Mouse (Mus musculus): ENCODE data around the gene Borcs6.
A peak's percentile ranks its signal among the peaks of the same experiment; 100 is the strongest.

Borcs6 gene

DNA sequence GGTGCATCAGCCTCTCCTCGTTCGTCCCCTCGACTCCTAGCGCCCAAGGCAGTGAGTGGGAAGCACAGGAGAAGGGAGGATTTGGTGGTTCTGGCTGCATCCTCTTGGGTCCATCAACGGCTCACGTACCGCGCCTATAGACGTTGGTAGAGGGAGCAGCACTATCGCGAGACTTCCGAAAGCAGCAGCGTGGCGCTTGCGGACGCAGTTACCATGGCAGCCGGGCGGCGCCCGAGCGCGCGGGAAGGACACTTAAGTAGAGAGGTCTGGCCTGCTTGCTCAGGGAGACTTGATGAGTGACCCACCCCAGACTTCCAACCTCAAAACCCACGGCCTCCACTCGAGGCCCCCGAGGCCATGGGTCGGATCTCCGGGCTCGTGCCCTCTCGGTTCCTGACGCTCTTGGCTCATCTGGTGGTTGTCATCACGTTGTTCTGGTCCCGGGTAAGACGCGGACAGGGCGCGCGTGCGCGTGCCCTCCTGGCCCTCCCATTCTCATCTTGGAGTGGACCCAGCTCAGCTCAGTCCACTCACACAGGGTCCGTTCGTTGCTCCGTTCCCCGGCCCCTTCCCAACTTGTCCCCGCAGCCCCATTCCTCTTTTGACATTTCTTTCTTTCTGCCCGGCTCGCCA is 11.2 kb downstream of the Borcs6 start, which contains the start of gene Tmem107:
Gene Tmem107 (plus strand): TSS at position 217 of the 633 bp plus-strand sequence.
- peak; percentile 84 to 89 for DNase-seq (ENCODE audit: low read depth in 2 of 2, low spot score in 2 of 2)

DNA sequence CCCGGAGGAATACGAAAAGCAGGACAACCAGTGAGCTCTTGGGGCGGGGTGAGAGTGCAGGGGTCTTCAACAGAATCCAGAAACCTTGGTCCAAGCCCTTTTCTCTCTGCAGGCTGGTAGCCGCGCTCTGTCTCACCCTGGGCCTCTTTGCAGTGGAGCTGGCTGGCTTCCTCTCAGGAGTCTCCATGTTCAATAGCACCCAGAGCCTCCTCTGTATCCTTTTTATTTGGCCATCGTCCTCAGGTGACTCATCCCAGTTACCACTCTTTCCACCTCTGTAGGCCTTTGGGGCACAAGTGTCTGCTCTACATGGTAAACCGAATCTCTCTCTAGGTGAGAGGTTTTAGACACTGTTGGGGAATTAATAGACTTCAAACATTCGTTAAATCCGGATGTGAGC is 11.7 kb downstream of the Borcs6 start:
- DNase-seq (ENCODE audit: low read depth in 2 of 2, low spot score in 2 of 2), result no peak

DNA sequence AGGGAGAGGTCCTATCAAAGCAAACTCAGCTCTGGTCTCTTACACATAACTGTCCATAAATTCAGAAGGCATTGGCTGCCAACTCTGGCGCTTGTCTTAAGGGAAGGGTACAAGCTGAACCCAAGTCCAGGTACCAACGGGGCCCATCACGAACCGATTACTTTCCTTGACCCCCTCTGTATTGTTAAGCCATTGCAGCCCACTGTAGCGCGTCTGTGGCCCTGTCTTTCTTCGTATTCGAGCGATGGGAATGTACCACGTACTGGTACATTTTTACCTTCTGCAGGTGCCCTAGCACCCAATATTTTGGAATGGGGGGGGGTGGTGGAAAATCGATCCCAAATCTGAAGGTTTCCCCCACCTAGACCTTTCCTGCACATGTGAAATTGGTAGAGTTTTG is 12.7 kb downstream of the Borcs6 start:
- DNase-seq (ENCODE audit: low read depth in 2 of 2, low spot score in 2 of 2), result no peak

DNA sequence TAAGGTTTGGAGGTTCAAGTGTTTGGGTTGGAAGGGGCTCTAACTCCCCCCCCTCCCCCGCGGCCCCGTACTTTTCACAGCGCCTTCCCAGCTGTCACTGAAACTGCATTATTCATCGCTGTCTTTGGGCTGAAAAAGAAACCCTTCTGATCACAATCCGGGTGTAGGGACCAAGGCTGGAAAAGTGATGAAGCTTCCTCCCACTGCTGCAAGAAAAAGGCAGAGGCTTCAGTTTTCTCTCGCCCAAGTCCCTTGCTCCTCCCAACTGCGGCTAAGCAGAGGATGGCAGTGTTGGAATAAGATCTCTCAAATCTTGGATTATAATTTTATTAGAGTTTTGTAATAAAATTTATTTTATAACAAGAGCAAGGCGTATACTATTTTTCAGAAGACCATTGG is 13.1 kb downstream of the Borcs6 start:
- no peak for DNase-seq (ENCODE audit: low read depth in 2 of 2, low spot score in 2 of 2)

DNA sequence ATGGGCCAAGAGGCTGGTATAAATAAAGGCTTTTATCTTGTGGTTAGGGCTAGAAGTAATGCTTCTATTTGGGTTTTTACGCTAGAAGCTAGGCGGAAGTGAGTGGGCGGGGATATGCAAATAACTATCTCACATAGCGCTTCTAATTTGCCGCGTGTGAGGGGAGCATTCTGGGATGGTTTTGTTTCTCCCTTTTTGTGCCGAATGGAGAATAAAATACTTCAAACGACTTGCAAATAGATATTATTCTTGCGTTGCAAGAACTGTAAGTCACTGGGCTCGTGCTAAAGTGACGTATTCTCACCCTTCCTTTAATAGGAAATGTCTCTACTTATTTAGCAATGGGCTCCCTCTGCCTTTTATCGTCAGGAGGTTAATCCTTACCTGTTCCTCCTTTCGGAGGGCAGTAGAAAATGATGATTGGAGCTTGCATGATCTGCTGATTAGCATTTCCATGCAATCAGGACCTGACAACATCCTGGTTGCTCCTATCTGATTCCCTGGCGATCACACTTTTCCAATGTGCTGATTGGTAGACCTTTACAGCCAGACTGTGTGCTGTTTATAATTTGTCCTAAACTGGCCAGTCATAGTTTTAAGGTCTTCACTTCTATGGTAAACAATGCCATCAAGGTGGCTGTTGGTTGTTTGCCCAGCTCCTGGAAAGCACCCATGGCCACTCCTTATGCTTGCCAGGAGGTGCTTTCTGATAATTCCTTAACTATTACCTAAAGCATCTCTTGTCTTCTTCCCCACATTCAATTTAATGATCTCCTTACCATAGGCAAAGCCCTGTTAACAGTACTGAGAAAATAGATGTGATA is 13.8 kb downstream of the Borcs6 start:
- peak; percentile 89 to 91 for DNase-seq (ENCODE audit: low read depth in 2 of 2, low spot score in 2 of 2)

DNA sequence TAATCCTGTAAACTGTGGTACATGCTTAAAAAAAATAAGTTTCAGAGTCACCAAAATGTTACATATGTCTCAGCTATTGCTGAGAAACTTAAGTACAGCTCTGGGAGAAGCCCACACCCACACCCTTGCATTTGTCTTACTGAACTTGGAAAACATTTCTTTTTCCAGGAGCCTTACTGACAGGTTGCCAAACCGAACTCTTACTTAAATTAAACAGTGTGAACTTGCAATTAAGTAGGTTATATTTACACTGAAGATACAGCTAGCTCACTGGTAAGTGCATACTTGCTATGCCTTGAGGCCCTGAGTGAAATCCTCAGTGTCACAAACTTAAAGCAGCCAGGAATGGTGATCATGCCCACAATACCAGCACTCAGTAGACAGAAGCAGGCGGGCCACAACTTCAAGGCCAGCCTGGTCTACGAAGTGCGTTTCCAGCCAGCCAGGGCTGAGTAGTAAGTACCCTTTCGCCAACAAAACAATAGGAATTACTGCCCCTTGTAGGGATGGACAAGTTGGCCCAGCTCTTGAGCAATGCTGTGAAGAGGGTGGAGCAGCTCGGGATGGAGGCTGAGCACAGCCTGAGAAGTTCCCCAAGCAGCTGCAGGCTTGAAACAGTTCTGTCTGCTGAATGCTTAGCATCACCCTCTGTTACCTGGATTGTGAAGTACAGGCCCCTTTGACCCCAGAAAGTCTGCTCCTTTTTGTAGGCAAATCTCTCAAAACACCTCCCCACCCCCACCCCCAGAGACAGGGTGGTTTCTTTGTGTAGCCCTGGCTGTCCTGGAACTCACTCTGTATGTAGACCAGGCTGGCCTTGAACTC is 14.6 kb downstream of the Borcs6 start:
- no peak for DNase-seq (ENCODE audit: low read depth in 2 of 2, low spot score in 2 of 2)

DNA sequence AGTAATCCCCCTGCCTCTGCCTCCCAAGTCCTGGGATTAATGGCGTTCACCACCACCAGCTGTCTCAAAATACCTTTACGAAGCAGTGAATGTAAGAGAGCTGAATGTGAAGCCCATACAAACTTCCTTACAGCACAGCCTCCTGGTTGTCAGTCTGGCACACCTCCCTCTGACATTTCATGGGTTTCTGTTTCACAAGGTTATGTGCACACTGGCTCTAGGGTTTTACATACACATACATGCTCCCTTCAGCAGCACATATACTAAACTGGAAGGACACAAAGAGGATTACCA is 15.2 kb downstream of the Borcs6 start:
- DNase-seq (ENCODE audit: low read depth in 2 of 2, low spot score in 2 of 2), result no peak

DNA sequence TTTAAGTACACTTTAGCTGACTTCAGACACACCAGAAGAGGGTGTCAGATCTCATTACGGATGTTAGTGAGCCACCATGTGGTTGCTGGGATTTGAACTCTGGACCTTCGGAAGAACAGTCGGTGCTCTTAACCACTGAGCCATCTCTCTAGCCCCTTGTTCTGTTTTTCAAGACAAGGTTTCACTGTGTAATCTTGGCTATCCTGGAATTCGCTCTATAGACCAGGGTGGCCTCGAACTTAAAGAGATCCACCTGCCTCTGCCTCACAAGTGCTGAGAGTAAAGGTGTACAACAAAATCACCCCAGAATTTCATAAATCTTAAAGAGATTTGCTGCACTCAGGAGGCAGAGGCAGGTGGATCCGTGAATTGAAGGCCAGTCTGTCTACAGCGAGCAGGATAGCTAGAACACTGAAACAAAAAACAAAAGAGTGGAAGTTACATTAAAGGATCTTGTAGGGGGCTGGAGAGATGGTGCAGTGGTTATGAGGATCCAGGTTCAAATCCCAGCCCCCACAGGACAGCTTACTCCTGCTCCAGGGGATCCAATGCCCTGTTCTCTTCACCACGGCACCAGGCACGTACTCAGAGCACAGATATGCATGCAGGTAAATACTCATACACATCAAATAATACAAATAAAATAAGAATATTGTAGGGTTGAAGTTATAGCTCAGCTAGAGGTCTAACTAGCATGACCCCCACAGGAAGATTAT is 16.4 kb downstream of the Borcs6 start:
- no peak for DNase-seq (ENCODE audit: low read depth in 2 of 2, low spot score in 2 of 2)

DNA sequence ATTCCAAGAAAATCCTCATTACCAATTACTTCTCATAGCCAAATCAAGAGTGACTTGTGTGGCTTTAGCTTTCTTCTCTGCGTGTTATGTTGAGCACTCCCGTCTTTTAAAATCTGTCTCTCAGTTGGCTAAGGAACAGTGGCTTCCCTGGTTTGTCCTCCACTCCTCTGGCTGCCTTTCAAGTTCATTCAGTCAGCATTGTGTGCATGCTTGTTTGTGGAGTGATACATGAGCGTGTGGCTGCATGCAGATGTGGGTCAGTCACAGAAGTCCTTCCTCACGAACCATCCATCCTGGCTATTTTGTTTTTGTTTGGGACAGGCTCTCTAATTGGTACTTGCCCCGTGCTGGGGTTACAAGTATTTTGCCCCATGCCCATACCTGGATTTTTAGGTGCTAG is 17.1 kb downstream of the Borcs6 start:
- DNase-seq (ENCODE audit: low read depth in 2 of 2, low spot score in 2 of 2), result no peak

DNA sequence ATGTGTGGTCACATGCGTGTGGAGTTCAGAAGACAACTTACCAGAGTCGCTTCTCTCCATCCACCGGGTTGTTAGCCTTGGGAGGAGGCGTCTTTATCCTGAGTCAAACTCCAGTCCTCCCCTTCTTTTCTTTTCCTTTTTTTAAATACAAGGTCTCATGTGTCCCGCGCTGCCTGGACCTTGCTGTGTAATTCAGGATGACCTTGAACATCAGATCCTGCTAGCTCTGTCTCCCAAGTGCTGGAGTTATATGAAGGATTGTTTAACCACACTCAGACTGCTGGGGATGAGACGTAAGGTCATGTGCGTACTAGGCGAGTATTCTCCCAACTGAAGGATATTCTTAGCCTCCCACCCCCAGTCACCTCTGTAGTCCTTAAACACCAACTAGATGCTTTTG is 17.8 kb downstream of the Borcs6 start:
- no peak for DNase-seq (ENCODE audit: low read depth in 2 of 2, low spot score in 2 of 2)

DNA sequence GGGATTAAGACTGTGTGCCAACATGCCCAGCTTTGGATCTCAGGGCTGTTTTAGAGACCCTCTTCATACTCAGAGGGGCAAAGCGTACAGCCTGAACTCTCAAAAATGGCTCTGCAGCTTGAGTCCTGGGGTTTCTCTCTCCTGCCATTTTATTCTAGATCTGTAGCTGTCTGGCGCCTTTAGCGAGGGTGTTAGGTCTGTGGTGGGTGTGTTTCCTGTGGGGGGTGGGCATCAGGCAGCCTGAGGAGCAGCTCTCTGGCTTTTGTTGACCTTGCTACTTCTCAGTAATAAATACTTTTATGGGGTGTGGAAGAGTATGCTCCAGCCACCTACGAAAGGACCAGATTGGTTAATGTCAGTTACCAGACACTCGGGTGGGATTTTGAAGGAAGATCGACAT is 18.5 kb downstream of the Borcs6 start:
- no peak for DNase-seq (ENCODE audit: low read depth in 2 of 2, low spot score in 2 of 2)

DNA sequence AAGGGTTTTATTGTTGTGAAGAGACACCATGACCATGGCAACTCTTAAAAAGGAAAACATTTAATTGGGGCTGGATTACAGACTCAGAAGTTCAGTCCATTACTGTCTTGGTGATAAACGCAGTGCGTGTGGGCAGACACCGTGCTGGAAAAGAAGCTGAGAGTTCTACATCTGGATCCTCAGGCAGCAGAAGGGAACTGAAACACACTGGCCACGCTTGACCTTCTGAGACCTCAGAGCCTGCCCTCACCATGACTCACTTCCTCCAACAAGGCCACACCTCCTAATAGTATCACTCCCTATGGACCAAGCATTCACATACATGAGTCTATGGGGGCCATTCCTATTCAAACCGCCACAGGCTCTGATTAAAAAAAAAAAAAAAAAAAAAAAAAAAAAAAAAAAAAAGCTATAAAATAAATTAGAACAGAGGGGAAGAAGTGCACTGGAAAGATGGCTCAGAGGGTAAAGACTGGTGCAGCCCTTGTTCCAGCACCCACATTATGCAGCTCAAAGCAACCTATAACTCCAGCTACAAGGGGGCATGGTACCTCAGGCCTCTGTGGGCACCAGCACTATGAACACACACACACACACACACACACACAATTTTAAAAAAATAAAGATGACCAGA is 19.4 kb downstream of the Borcs6 start:
- no peak for DNase-seq (ENCODE audit: low read depth in 2 of 2, low spot score in 2 of 2)

DNA sequence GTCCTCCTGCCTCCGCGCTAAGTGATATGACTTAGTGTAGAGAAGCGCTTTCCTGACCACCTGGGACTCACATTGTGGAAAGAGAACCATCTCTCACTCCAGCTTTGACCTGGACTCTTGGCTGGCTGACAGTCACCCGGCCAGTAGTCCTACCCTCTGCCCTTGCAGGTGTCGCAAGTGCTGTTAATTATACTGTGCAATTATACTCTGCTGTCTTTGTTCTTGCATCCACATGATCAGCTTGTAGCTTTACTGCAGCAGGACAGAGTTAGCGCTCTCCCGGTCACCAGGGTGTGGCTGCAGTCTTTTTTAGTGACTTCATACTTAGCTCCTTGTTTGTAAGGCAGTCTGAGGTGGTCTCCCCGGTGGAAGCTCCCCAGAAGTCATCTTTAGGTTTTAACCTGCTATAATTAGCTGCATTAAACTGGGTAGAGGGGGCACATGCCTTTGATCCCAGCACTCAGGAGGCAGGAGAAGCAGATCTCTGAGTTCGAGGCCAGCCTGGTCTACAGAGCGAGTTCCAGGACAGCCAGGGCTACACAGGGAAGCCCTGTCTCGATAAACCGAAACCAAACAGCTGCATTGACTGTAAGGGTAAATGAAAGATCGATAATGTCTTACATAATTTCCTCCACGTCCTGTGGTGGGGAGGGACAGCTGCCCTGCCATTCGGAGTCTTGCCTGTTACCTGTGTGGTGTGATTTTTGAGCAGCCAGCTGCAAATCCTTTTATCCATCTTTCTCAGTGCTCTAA is 20.8 kb downstream of the Borcs6 start:
- no peak for DNase-seq (ENCODE audit: low read depth in 2 of 2, low spot score in 2 of 2)

DNA sequence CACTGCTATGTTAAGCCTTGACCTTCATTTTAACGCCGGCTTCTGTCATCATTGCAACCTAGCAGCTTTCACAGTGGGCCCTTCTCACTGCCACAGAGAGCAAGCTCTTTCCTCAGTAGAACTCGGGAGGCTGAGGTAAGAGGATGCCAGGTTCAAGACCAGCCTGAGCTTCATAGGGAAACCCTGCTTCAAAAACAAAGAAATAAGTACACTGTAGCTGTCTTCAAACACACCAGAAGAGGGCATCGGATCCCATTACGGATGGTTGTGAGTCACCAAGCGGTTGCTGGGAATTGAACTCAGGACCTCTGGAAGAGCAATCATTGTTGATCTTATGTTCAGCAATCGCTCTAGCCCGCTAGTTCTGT is 21.3 kb downstream of the Borcs6 start:
- no peak for DNase-seq (ENCODE audit: low read depth in 2 of 2, low spot score in 2 of 2)

DNA sequence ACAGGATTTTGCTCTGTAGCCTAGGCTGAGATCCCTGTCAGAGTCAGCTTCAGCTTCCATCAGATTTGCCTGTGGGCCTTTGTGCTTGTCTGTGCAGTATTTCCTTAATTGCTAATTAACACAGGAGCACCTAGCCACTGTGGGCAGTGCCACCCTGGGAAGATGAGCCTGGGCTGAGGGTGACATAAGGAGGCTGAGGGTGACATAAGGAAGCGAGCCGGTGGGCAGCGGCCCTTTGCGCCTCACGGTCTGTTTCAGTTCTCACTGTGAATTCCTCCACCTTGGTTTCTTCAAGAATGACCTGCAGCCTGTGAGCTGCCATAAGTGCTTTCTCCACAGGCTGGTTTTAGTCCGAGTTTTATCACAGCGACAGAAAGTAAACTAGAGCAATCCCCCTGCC is 22.1 kb downstream of the Borcs6 start:
- no peak for DNase-seq (ENCODE audit: low read depth in 2 of 2, low spot score in 2 of 2)

DNA sequence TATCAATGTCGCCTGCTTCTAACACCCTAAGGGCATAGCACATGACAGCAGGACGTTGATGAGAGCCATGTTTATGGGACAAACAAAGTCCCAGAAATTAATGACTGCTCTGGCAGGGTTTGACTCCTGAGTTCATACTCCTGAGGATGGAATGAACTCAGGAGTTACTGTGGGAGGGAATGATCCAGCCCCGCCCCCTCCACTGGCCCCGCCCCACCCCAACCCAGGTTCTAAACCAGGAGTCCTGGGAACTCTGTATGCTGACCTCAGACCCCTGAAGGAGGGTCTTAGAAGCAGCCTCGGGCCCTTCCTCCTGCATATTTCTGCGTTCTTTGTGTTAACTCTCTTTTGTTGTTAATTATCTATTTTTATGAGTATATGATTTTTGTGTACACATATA is 26.1 kb downstream of the Borcs6 start:
- no peak for DNase-seq (ENCODE audit: low read depth in 2 of 2, low spot score in 2 of 2)

DNA sequence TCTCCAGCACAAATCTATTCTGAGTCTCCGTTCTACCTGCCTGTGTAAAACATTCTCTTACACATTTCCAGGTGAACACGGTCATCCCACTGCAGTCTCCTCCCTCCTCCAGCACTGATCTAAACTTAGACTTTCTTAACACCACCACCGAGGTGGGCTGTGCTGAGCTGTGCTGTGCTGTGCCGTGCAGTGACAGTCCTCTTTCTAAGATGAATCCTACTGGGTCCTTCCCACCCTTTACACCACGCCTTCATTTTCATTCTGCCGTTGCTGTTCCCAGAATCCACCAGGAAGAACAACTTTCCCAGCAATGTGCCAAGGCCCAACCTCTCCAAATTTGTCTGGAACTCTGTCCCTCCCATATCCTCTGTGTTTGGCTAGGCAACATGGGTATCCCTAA is 26.9 kb downstream of the Borcs6 start:
- no peak for DNase-seq (ENCODE audit: low read depth in 2 of 2, low spot score in 2 of 2)

DNA sequence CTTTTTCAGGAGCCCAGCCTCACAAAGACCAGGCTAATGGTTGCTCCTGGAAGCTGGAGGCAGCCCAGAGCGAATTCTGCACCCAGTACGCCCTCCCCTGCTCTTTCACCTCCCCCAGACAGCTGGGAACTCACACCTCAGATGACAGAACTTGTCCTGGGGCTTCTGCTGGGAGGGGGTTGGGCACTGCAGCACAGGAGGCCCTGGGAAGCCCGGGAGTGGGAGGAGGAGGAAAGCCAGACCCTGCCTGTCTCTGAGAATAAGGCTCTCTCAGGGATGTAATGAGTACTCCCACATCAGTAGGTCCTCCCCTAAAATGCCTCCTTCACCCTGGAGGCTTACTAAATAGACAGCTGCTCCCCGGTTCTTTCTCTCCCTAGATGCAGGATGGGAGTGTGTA is 27.6 kb downstream of the Borcs6 start:
- no peak for DNase-seq (ENCODE audit: low read depth in 2 of 2, low spot score in 2 of 2)

DNA sequence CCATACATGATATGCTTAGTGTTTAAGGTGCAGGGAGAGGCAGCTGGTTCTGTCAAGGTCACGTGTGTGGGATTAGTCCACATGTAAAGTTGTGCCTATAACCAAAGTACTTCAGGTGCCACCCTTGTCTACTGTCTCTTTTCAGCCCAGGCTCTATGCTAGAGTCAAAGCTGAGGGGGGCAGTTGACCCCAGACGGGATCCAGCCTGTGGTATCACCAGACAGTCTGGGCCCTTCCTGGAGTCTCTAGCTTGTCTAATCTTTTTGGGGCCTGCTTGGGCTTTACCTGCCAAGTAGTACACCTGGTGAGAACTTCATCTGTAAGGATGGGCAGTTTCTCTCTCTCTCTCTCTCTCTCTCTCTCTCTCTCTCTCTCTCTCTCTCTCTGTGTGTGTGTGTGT is 28.1 kb downstream of the Borcs6 start:
- DNase-seq (ENCODE audit: low read depth in 2 of 2, low spot score in 2 of 2), result no peak

DNA sequence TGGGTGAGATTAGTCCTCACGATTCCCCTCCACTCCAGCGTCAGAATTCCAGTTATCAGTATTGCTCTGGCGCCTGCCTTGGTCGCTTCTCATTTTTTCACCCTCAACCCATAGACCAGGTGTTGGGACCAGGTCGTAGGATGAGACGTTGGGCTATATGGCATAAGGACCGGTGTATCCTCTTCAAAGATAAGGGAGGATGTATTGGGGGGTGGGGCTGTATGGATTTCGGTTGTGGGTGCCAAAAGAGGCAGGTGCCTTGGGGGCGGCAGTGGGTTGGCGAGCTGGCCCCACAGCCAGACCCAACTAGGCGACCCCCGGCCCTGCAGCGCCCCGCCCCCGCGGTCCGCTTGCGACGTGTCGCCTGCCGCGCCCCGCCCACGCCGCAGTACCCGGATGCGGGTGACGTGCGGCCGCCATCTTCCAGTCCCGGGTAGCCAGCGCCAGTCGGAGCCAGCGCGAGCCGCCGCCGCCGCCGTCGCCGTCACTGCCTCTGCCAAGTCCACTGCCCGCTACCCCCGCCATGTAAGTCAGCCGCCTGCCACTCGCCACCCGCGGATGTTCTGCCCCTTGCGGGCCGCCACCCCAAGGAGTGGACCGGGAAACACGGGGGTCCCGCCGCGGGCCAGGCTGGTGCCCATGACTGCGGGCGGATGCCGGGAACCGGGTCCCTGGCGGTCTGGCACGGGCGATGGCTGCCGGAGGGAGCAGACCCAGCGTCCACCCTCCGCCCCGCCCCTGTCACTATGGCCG is 28.8 kb downstream of the Borcs6 start, which contains the start of gene Vamp2:
Gene Vamp2 (plus strand): TSS at position 388 of the 753 bp plus-strand sequence.
- DNase-seq (ENCODE audit: low read depth in 2 of 2, low spot score in 2 of 2), result peak; percentile 87 to 88

Data from CD8-positive naive resting alpha-beta T cell, adult 2 months (primary cell).